Mouse (Mus musculus): ENCODE data around the gene Vstm2l.

The Vstm2l gene

GRCm38 (mm10) chr2:157932655-157933054 lies 18.2 kb downstream of the Vstm2l start:
- no peak for DNase-seq (ENCODE audit: inconsistent ontology term)

GRCm38 (mm10) chr2:157935444-157936171 lies 21.2 kb downstream of the Vstm2l start:
- no peak for DNase-seq (ENCODE audit: inconsistent ontology term)

- DNase-seq (ENCODE audit: inconsistent ontology term): no peak
Measured at GRCm38 (mm10) chr2:157936676-157937075, 22.2 kb downstream of the Vstm2l start.

GRCm38 (mm10) chr2:157940586-157941185 lies 26.2 kb downstream of the Vstm2l start:
- DNase-seq (ENCODE audit: inconsistent ontology term): no peak

GRCm38 (mm10) chr2:157943514-157944155 lies 29.2 kb downstream of the Vstm2l start:
- DNase-seq (ENCODE audit: inconsistent ontology term): peak; percentile 79

GRCm38 (mm10) chr2:157944156-157944893 lies 29.9 kb downstream of the Vstm2l start:
- no peak for DNase-seq (ENCODE audit: inconsistent ontology term)

GRCm38 (mm10) chr2:157953978-157954377 lies 39.5 kb downstream of the Vstm2l start:
- no peak for DNase-seq (ENCODE audit: inconsistent ontology term)

GRCm38 (mm10) chr2:157957707-157958108 lies 43.3 kb downstream of the Vstm2l start:
- DNase-seq (ENCODE audit: inconsistent ontology term): no peak

GRCm38 (mm10) chr2:157967856-157968255 lies 53.4 kb downstream of the Vstm2l start:
- no peak for DNase-seq (ENCODE audit: inconsistent ontology term)

GRCm38 (mm10) chr2:157970124-157970523 lies 55.7 kb downstream of the Vstm2l start:
- no peak for DNase-seq (ENCODE audit: inconsistent ontology term)

GRCm38 (mm10) chr2:157970669-157971068 lies 56.2 kb downstream of the Vstm2l start:
- DNase-seq (ENCODE audit: inconsistent ontology term): peak; percentile 58

GRCm38 (mm10) chr2:157974604-157975501 lies 60.4 kb downstream of the Vstm2l start:
- DNase-seq (ENCODE audit: inconsistent ontology term): no peak

GRCm38 (mm10) chr2:157975595-157975994 lies 61.1 kb downstream of the Vstm2l start:
- no peak for DNase-seq (ENCODE audit: inconsistent ontology term)

- DNase-seq (ENCODE audit: inconsistent ontology term): no peak
Measured at GRCm38 (mm10) chr2:157979241-157979640, 64.8 kb downstream of the Vstm2l start.

GRCm38 (mm10) chr2:157982727-157983126 lies 68.3 kb downstream of the Vstm2l start:
- no peak for DNase-seq (ENCODE audit: inconsistent ontology term)

- DNase-seq (ENCODE audit: inconsistent ontology term): no peak
Measured at GRCm38 (mm10) chr2:157983276-157983675, 68.8 kb downstream of the Vstm2l start.

- no peak for DNase-seq (ENCODE audit: inconsistent ontology term)
Measured at GRCm38 (mm10) chr2:157985611-157986010, 71.2 kb downstream of the Vstm2l start.

- no peak for DNase-seq (ENCODE audit: inconsistent ontology term)
Measured at GRCm38 (mm10) chr2:157986235-157986634, 71.8 kb downstream of the Vstm2l start.

GRCm38 (mm10) chr2:157988416-157989190 lies 74.2 kb downstream of the Vstm2l start:
- no peak for DNase-seq (ENCODE audit: inconsistent ontology term)

GRCm38 (mm10) chr2:157989946-157990345 lies 75.5 kb downstream of the Vstm2l start:
- DNase-seq (ENCODE audit: inconsistent ontology term): peak; percentile 11
